In genomic region chr2:91349974-91350457, GRCm38 (mm10) we compare ENCODE assay signal across 18 mouse cellular contexts.
DNase-seq lines count a peak whose midpoint lies in the region; ATAC-seq and TF ChIP-seq lines count a peak whose summit lies in the region.
"Had no signal": no experiment of that assay in that cellular context is flagged by ENCODE, and none has a peak within 500 bp of the region (broad histone marks: within the 10 kb centered on the region; RNA-seq: fewer than 3 reads in every experiment).

No protein-coding gene starts in this region.

- no peaks in the 10 kb centered on the region for H3K9me3 ChIP-seq in liver, embryonic 11.5 days (ENCODE audit: control insufficient read depth, low read length)
- H3K9me3 ChIP-seq: hindbrain, embryonic 10.5 days; liver, embryonic 15.5 days had no signal

- no peak for TF ChIP-seq CTCF in liver, adult 2 months (IDR thresholded peaks at IDR 0.05; ENCODE audit: low read depth, low read length)

- 34% methylated on average over 6 of the region's 6 CpGs for WGBS in liver, adult 2 months
- 66% methylated on average over 6 of the region's 6 CpGs for WGBS in liver, embryonic 11.5 days

- H3K4me1 ChIP-seq in liver, adult 2 months (ENCODE audit: control insufficient read depth, insufficient read depth, low read length): peaks cover 2% of the 10 kb centered on the region; the same call in 1 of the 2 replicates
- H3K4me1 ChIP-seq in liver, embryonic 11.5 days (replicated peaks; ENCODE audit: control insufficient read depth, insufficient read depth, low read length): peaks cover under 1% of the 10 kb centered on the region
- H3K4me1 ChIP-seq: hindbrain, embryonic 10.5 days had no signal

- no peak overlapping the region for H3K4me2 ChIP-seq in liver, embryonic 11.5 days
- H3K4me2 ChIP-seq: liver, embryonic 15.5 days; midbrain, embryonic 11.5 days had no signal

- no peak overlapping the region for H3K9ac ChIP-seq in liver, adult 2 months (ENCODE audit: low read depth, low read length)
- H3K9ac ChIP-seq in liver, embryonic 11.5 days (ENCODE audit: low read depth, low read length): no peak overlapping the region
- H3K9ac ChIP-seq: forebrain, postnatal 0 days; liver, embryonic 15.5 days had no signal

- no peaks in the 10 kb centered on the region for H3K27me3 ChIP-seq in liver, adult 2 months (ENCODE audit: control insufficient read depth, insufficient read depth, low read length)
- H3K27me3 ChIP-seq in liver, embryonic 11.5 days (replicated peaks; ENCODE audit: control insufficient read depth, insufficient read depth, low read length): no peaks in the 10 kb centered on the region
- H3K27me3 ChIP-seq: liver, embryonic 15.5 days had no signal

- peak; percentile 64 for DNase-seq in liver, adult 2 months (ENCODE audit: extremely low read depth, low read depth, low spot score)
- DNase-seq in liver, embryonic 11.5 days (ENCODE audit: low spot score): no peak
- DNase-seq in kidney, postnatal 36 days: peak; percentile 38 to 62
- DNase-seq in lung, postnatal 36 days: peak; percentile 75
- no peak for DNase-seq in adrenal gland, adult (ENCODE audit: inconsistent age in 2 of 2, low spot score in 1 of 2)
- DNase-seq in cerebellum, postnatal 10 days: no peak
- DNase-seq in left cerebral cortex, adult 11 months (ENCODE audit: low spot score): no peak
- DNase-seq in frontal cortex, postnatal 14 days (ENCODE audit: low spot score in 2 of 2): no peak
- DNase-seq: adrenal gland, postnatal 14 days; cerebellum, adult 9-11 months; forebrain, postnatal 0 days; gastrocnemius, postnatal 36 days; left cerebral cortex, postnatal 4 days; right cerebral cortex, postnatal 25 days had no signal

- no peak overlapping the region for H3K27ac ChIP-seq in liver, adult 2 months (replicated peaks; ENCODE audit: insufficient read depth, low read depth, low read length)
- H3K27ac ChIP-seq in liver, embryonic 11.5 days (ENCODE audit: low read depth, low read length): no peak overlapping the region
- H3K27ac ChIP-seq: hindbrain, embryonic 10.5 days; liver, embryonic 15.5 days had no signal

- ATAC-seq in liver, embryonic 11.5 days (replicated peaks; ENCODE audit: low FRiP score): no peak
- ATAC-seq: forebrain, postnatal 0 days had no signal

- no peaks in the 10 kb centered on the region for H3K79me2 ChIP-seq in liver, adult 2 months (ENCODE audit: control insufficient read depth, insufficient read depth, low read length)

- no peak for TF ChIP-seq POLR2A in liver, adult 2 months (IDR thresholded peaks at IDR 0.05; ENCODE audit: extremely low read depth, insufficient read depth, low read length)

- H3K36me3 ChIP-seq in liver, adult 2 months (ENCODE audit: control insufficient read depth, insufficient read depth, low read length): no peaks in the 10 kb centered on the region
- no peaks in the 10 kb centered on the region for H3K36me3 ChIP-seq in liver, embryonic 11.5 days (ENCODE audit: control insufficient read depth, insufficient read depth, low read length)
- H3K36me3 ChIP-seq: hindbrain, embryonic 10.5 days; liver, embryonic 15.5 days had no signal

- no peak overlapping the region for H3K4me3 ChIP-seq in liver, adult 2 months (ENCODE audit: insufficient read depth, low read depth, low read length)
- H3K4me3 ChIP-seq in liver, embryonic 11.5 days (ENCODE audit: low read depth, low read length): no peak overlapping the region
- H3K4me3 ChIP-seq: erythroblast, embryonic 14.5 days; hindbrain, embryonic 10.5 days; liver, embryonic 15.5 days had no signal

Comparison
In these comparisons a context has a peak if more than half of its experiments do, and no peak if none do; other contexts are left out.
1. DNase-seq: peak in liver, adult 2 months (single experiment), kidney, postnatal 36 days (2 of 2) and lung, postnatal 36 days (single experiment); none in liver, embryonic 11.5 days (single experiment), adrenal gland, adult (0 of 2), cerebellum, postnatal 10 days (0 of 2), left cerebral cortex, adult 11 months (single experiment) and frontal cortex, postnatal 14 days (0 of 2).